Mouse (Mus musculus) forebrain, embryonic 16.5 days (tissue): ENCODE results near the gene Abi3bp. TPM values are rescaled to one million over a fixed set of nuclear protein-coding genes. Genes with fewer than 3 reads are reported as not detected.

Source experiments
- ATAC-seq: fragments of 200-750 bp; cut with Nextera tagmentation; 2 replicates; pipeline ENCODE4 v1.8.0; 2017; ENCODE audit warnings: mild to moderate bottlenecking, moderate library complexity
- H3K27ac ChIP-seq: fragments of 300-500 bp; sonication (generic); 2 replicates; pipeline ENCODE4 v1.5.1; 2014; ENCODE audit warnings: low read length, control low read depth
- H3K27me3 ChIP-seq: fragments of 300-500 bp; sonication (generic); replicated peaks from 2 replicates; pipeline ENCODE4 v1.6.1; 2014; ENCODE audit warnings: low read length; ENCODE audit not compliant: control insufficient read depth, insufficient read depth
- H3K36me3 ChIP-seq: fragments of 300-500 bp; sonication (generic); 2 replicates; pipeline ENCODE4 v1.6.1; 2014; ENCODE audit not compliant: control insufficient read depth, insufficient read depth
- H3K4me1 ChIP-seq: fragments of 300-500 bp; sonication (generic); replicated peaks from 2 replicates; pipeline ENCODE4 v1.6.1; 2014; ENCODE audit warnings: low read length; ENCODE audit not compliant: control insufficient read depth, insufficient read depth
- H3K4me2 ChIP-seq: fragments of 300-500 bp; sonication (generic); 2 replicates; pipeline ENCODE4 v1.6.1; 2014; ENCODE audit warnings: mild to moderate bottlenecking, low read length, control low read depth
- H3K4me3 ChIP-seq: fragments of 300-500 bp; sonication (generic); replicated peaks from 2 replicates; pipeline ENCODE4 v1.5.1; 2014; ENCODE audit warnings: mild to moderate bottlenecking, low read length, control low read depth
- H3K9ac ChIP-seq: fragments of 300-500 bp; sonication (generic); replicated peaks from 2 replicates; pipeline ENCODE4 v1.6.1; 2014; ENCODE audit warnings: low read depth, low read length, control low read depth
- H3K9me3 ChIP-seq: fragments of 300-500 bp; sonication (generic); 2 replicates; pipeline ENCODE4 v1.6.1; 2016; ENCODE audit warnings: low read length; ENCODE audit not compliant: control insufficient read depth
- WGBS: fragments of 180-500 bp; shearing (Covaris S2); extraction: QIAGEN DNeasy Blood & Tissue Kit; methylation state at CpG from one replicate; pipeline ENCODE4 v1.1.7; 2014; 5-methylcytosine and 5-hydroxymethylcytosine counted together
- polyA plus RNA-seq: library from polyadenylated mRNA; unstranded; fragments of >200 nt; fragmentation: Nextera tagmentation; extraction: Ambion mirVana; gene quantifications from 2 replicates; pipeline ENCODE4 v1.2.1, GENCODE M21; 2015

Gene Abi3bp
- polyA plus RNA-seq, 1 experiment from 2014 or later, result 0.14 TPM

DNA sequence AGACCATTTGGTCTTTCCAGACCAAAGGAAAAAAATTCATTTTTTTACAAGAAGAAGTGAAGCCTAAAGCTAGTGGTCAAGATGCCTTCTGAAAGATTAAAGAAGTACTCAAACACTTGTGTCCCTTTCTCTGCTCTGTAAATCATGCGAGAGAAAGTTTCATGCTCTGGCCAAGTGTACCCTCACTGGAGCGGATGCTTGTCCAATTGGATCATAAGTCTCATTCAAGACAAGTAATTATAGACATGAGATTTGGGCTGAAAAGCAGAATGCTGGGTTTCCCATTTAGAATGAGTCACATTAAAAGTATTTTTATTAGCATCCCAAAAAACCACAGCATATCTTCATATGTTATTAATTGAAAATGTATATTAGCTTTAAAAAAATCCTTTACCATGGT lies 4.5 kb upstream of the Abi3bp start:
- Histone ChIP-seq H3K4me1 (no peaks in the 10 kb centered on the region), H3K36me3 (no peaks in the 10 kb centered on the region), H3K4me3 (no peak overlapping the region), H3K9ac (no peak overlapping the region), H3K27ac (no peak overlapping the region), H3K9me3 (no peaks in the 10 kb centered on the region), H3K4me2 (no peak overlapping the region), H3K27me3 (no peaks in the 10 kb centered on the region)
- ATAC-seq, result no peak
- 96% methylated on average over 2 of the region's 2 CpGs for WGBS

DNA sequence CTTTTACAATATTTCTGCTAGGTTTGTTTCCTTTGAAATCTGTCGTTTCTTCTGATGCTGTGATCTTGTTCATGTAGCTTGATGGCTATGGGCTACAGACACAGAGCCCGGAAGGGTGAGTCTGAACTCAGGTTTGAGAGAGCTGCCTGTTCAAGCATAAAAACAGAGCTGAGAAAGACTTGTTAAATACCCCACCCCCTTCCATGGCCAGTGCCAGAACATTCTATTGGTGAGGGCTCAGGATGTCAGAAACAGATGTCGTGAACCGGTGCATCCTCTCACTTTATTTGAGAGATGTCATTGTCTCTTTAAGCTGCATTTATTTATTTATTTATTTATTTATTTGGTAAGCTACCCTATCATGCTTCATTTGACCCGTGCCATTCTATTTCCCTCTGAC lies 2.0 kb upstream of the Abi3bp start:
- Histone ChIP-seq H3K27me3 (no peaks in the 10 kb centered on the region), H3K4me2 (no peak overlapping the region), H3K36me3 (no peaks in the 10 kb centered on the region), H3K27ac (no peak overlapping the region), H3K9ac (no peak overlapping the region), H3K9me3 (no peaks in the 10 kb centered on the region), H3K4me3 (no peak overlapping the region), H3K4me1 (no peaks in the 10 kb centered on the region)
- ATAC-seq, result no peak
- 77% methylated on average over 5 of the region's 5 CpGs for WGBS

DNA sequence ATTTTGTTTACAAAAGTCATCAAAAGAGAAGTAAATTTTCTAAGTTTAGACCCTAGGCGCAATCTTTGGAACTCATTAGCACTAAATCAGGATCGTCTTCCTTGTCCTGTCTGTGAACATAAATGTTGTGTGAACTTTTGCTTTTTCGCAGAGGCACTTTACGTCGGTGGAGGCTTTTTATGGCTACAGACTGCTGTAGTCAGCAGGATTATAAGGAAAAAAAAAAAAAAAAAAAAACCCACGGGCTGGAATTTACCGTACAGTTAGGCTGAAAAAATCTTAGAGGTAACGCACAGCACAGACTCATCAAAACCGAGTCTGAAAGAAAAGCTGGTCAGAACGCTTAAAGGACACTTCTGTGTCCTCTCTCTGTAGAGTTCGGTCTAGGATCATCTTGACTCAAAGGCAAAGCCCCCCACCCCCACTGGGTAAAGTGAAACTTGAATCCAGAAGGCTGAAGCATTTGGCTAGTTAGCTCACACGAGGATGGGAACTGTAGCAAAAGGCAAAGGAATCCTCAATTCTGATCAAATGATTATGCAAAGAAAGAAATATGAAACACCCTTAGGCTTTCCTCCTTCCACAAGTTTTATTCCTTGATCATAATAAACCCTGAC lies 1.0 kb downstream of the Abi3bp start:
- ATAC-seq, result no peak
- 55% methylated on average over 12 of the region's 12 CpGs for WGBS
- Histone ChIP-seq H3K9ac (no peak overlapping the region), H3K36me3 (no peaks in the 10 kb centered on the region), H3K4me3 (no peak overlapping the region), H3K27me3 (no peaks in the 10 kb centered on the region), H3K9me3 (no peaks in the 10 kb centered on the region), H3K4me1 (no peaks in the 10 kb centered on the region), H3K27ac (no peak overlapping the region), H3K4me2 (no peak overlapping the region)

DNA sequence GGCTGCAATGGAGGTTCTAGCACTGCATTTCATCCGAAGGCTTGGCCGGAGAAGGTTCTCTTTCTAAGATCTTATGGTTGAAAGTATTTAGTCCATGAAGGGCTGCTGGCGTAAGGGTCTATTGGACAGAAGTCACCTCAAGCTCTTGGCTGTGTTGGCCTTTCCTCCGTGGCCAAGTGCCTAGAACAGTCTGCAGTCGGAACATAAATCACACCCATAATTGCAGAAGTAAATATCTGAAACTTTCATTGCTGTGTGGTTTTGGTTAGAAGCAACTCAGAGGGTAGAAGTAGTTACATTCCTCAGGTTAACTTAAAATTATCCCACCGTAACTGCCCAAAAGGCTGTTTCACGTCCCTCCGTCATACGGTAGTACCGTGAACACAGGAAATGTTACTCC lies 5.8 kb downstream of the Abi3bp start:
- no peak overlapping the region for H3K27ac ChIP-seq
- H3K9me3 ChIP-seq, result no peaks in the 10 kb centered on the region
- H3K4me2 ChIP-seq, result no peak overlapping the region
- H3K36me3 ChIP-seq, result no peaks in the 10 kb centered on the region
- no peak for ATAC-seq
- H3K4me1 ChIP-seq, result peaks cover 3% of the 10 kb centered on the region
- H3K27me3 ChIP-seq, result no peaks in the 10 kb centered on the region
- WGBS, result 93% methylated on average over 10 of the region's 10 CpGs
- no peak overlapping the region for H3K4me3 ChIP-seq
- no peak overlapping the region for H3K9ac ChIP-seq

DNA sequence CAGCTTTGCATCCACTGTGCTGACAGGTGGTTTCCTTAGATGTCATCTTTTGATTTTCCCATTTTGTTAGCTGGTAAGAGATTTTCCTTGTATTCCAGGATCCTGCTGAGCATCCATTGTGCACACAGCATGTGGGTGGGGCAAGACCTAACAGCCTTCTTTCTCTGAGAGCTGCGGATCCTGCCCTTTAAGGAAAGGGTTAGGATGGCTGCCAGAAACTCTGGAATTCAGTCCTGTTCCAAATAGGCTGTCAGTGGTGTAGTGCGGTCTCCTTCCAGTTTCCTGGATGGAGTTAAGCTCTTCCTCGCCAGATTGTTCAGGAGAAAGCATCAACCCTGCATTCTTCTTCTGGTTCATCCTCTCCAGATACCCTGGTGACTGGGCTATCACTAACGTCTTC lies 8.8 kb downstream of the Abi3bp start:
- H3K36me3 ChIP-seq, result no peaks in the 10 kb centered on the region
- 16% methylated on average over 4 of the region's 4 CpGs for WGBS
- H3K9ac ChIP-seq, result no peak overlapping the region
- no peak overlapping the region for H3K4me2 ChIP-seq
- peaks cover 3% of the 10 kb centered on the region for H3K4me1 ChIP-seq
- no peaks in the 10 kb centered on the region for H3K27me3 ChIP-seq
- no peak overlapping the region for H3K27ac ChIP-seq
- H3K4me3 ChIP-seq, result no peak overlapping the region
- no peak; the same call in 1 of the 2 replicates for ATAC-seq
- no peaks in the 10 kb centered on the region for H3K9me3 ChIP-seq

DNA sequence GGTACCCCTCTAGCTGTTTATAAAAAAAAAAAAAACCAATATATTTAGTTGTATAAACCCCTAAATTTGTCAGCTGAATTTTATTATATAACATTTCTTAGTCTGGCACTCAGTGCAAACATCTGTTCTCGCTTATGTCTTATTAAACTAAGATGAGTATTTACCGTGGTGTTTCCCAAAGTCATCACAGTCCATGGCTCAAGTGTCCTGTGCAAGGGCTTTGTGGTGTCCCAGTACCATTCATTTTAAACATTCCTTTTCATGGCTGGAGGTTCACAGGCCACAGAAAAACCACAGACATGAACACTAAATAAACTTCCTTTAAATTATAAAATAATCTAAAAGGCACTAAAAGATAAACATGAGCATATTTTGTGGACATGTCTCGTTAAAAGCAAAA lies 13.2 kb downstream of the Abi3bp start:
- no peak overlapping the region for H3K9ac ChIP-seq
- no peak overlapping the region for H3K27ac ChIP-seq
- H3K4me3 ChIP-seq, result no peak overlapping the region
- 82% methylated on average over 3 of the region's 3 CpGs for whole genome bisulfite sequencing
- H3K36me3 ChIP-seq, result no peaks in the 10 kb centered on the region
- no peak for ATAC-seq
- H3K4me2 ChIP-seq, result no peak overlapping the region
- peaks cover 3% of the 10 kb centered on the region for H3K4me1 ChIP-seq
- no peaks in the 10 kb centered on the region for H3K27me3 ChIP-seq
- H3K9me3 ChIP-seq, result no peaks in the 10 kb centered on the region

DNA sequence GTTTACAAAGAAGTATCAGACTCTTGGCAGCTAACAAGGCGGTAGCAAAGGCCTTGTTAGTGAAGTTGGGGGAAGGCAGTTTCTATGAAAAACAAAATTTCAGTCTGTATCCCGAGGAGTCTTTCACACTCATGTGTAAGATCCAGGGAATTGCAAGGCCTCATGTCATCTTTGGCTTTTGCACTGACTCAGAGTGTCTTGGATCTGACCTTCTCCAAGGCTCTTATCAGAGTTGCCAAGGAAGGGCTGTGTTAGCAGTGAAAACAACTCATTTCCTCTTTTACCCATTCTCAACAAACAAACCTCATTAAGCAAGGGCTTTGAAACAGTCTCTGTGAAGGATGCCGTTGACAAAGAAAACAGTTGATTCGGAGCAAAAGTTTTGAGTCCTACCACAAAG lies 17.6 kb downstream of the Abi3bp start:
- H3K36me3 ChIP-seq, result no peaks in the 10 kb centered on the region
- no peak overlapping the region for H3K27ac ChIP-seq
- no peak overlapping the region for H3K4me3 ChIP-seq
- H3K9me3 ChIP-seq, result no peaks in the 10 kb centered on the region
- WGBS, result 63% methylated on average over 4 of the region's 4 CpGs
- H3K4me1 ChIP-seq, result no peaks in the 10 kb centered on the region
- H3K4me2 ChIP-seq, result no peak overlapping the region
- no peak overlapping the region for H3K9ac ChIP-seq
- ATAC-seq, result no peak
- H3K27me3 ChIP-seq, result no peaks in the 10 kb centered on the region

DNA sequence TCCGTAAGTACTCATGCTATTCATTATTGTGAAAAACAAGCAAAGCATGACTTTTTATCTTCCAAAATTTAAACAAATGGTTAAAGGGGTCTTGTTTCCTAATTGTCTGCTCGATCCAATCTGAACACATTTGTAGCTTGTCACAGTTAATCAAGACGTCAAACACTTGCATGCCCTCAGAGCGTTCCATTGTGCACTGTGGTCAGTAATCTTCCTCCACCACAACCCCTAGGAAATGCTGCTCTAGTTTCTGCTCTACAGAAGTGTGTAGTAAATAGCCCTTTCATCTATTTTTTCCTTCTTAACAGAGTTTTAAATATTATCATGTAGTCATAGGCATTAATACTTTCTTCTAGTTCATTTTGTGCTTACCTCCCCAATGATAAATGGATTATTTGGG lies 19.1 kb downstream of the Abi3bp start:
- Histone ChIP-seq H3K4me3 (no peak overlapping the region), H3K27me3 (no peaks in the 10 kb centered on the region), H3K4me2 (no peak overlapping the region), H3K9me3 (no peaks in the 10 kb centered on the region), H3K4me1 (no peaks in the 10 kb centered on the region), H3K27ac (no peak overlapping the region), H3K9ac (no peak overlapping the region), H3K36me3 (no peaks in the 10 kb centered on the region)
- no peak for ATAC-seq
- 69% methylated on average over 4 of the region's 4 CpGs for WGBS

DNA sequence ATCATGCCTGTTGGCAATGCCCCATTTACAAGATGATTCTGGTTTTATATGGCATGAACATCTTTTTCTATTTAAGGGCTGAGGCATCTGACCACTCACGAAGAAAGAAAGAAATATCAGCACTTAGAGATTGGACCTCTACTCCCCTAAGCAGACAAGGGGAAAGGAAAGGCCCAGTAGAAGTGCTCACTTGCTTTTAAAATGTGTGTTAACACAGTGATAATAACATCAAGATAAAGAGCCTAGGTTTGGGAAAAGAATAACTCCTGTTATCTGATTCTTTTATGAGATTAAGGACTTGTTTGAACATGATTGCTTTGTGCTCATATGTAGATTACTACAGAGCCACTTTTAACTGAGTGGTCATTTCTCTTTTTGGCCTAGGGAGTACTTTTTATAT lies 21.0 kb downstream of the Abi3bp start:
- H3K27me3 ChIP-seq, result no peaks in the 10 kb centered on the region
- no peak overlapping the region for H3K4me2 ChIP-seq
- no peaks in the 10 kb centered on the region for H3K36me3 ChIP-seq
- ATAC-seq, result no peak
- no peaks in the 10 kb centered on the region for H3K9me3 ChIP-seq
- H3K9ac ChIP-seq, result no peak overlapping the region
- WGBS, result 85% methylated on average over 1 of the region's 1 CpGs
- no peak overlapping the region for H3K4me3 ChIP-seq
- H3K27ac ChIP-seq, result no peak overlapping the region
- H3K4me1 ChIP-seq, result no peaks in the 10 kb centered on the region

DNA sequence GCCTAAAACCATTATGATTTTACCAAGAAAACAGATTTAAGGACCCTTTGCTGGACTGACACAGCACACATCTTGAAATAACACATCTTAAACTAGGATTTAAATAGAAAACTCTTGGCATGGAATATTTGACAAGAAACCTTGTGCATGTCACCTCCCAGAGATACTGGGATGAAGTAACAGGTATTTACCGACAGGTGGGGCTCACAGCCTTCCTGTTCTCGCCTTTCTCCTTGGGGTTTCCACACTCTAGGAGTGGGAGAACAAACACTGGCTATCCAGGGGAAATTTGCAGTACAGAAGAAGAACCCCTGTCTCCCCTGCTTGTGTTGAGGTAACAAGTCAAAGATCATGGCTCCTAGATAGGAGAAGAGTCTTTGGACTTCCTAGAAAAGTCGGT lies 22.8 kb downstream of the Abi3bp start:
- Histone ChIP-seq H3K9ac (no peak overlapping the region), H3K4me3 (no peak overlapping the region), H3K9me3 (no peaks in the 10 kb centered on the region), H3K36me3 (no peaks in the 10 kb centered on the region), H3K27me3 (no peaks in the 10 kb centered on the region), H3K4me2 (no peak overlapping the region), H3K4me1 (no peaks in the 10 kb centered on the region), H3K27ac (no peak overlapping the region)
- ATAC-seq, result no peak
- 40% methylated on average over 3 of the region's 3 CpGs for WGBS
